Mouse (Mus musculus) limb, embryonic 14.5 days (tissue): ENCODE results near the gene Rhof. TPM values are rescaled to one million over a fixed set of nuclear protein-coding genes. Genes with fewer than 3 reads are reported as not detected.

Experiments
- ATAC-seq: fragments of 200-750 bp; cut with Nextera tagmentation; 2 replicates; pipeline ENCODE4 v1.8.0; 2017; ENCODE audit warnings: low read depth, moderate number of reproducible peaks, moderate TSS enrichment; ENCODE audit not compliant: low FRiP score
- DNase-seq: peaks from one replicate; pipeline ENCODE4 v3.0.0-alpha.2; 2015; ENCODE audit warnings: low spot score
- H3K27ac ChIP-seq: fragments of 300-500 bp; sonication (generic); replicated peaks from 2 replicates; pipeline ENCODE4 v1.5.1; 2014; ENCODE audit warnings: low read depth, mild to moderate bottlenecking, low read length, moderate library complexity, mixed read lengths
- H3K27me3 ChIP-seq: fragments of 300-500 bp; sonication (generic); 2 replicates; pipeline ENCODE4 v1.6.1; 2014; ENCODE audit warnings: low read length, mixed read lengths; ENCODE audit not compliant: control insufficient read depth, insufficient read depth
- H3K36me3 ChIP-seq: fragments of 300-500 bp; sonication (generic); 2 replicates; pipeline ENCODE4 v1.6.1; 2014; ENCODE audit warnings: mild to moderate bottlenecking, low read length, moderate library complexity, mixed read lengths; ENCODE audit not compliant: control insufficient read depth, insufficient read depth
- H3K4me1 ChIP-seq: fragments of 300-500 bp; sonication (generic); 2 replicates; pipeline ENCODE4 v1.6.1; 2014; ENCODE audit warnings: antibody characterized with exemption, low read length, mixed read lengths; ENCODE audit not compliant: control insufficient read depth, insufficient read depth
- H3K4me2 ChIP-seq: fragments of 300-500 bp; sonication (generic); replicated peaks from 2 replicates; pipeline ENCODE4 v1.6.1; 2014; ENCODE audit warnings: low read depth, mild to moderate bottlenecking, low read length, moderate library complexity; ENCODE audit not compliant: severe bottlenecking
- H3K4me3 ChIP-seq: fragments of 300-500 bp; sonication (generic); replicated peaks from 2 replicates; pipeline ENCODE4 v1.5.1; 2014; ENCODE audit warnings: low read length
- H3K9ac ChIP-seq: fragments of 300-500 bp; sonication (generic); 2 replicates; pipeline ENCODE4 v1.6.1; 2014; ENCODE audit warnings: mild to moderate bottlenecking, low read depth, low read length, moderate library complexity; ENCODE audit not compliant: severe bottlenecking
- H3K9me3 ChIP-seq: fragments of 300-500 bp; sonication (generic); 2 replicates; pipeline ENCODE4 v1.6.1; 2016; ENCODE audit warnings: low read length; ENCODE audit not compliant: control insufficient read depth
- POLR2A ChIP-seq: fragments of 200-500 bp; IDR thresholded peaks from 2 replicates; pipeline ENCODE4 v1.8.0; 2012; ENCODE audit warnings: inconsistent platforms, mild to moderate bottlenecking, moderate library complexity, borderline replicate concordance; ENCODE audit not compliant: insufficient read depth, insufficient read length; ENCODE audit errors: extremely low read depth
- WGBS: fragments of 180-500 bp; shearing (Covaris S2); extraction: QIAGEN DNeasy Blood & Tissue Kit; methylation state at CpG from one replicate; pipeline ENCODE4 v1.1.7; 2014; 5-methylcytosine and 5-hydroxymethylcytosine counted together
- polyA plus RNA-seq, 2 experiments: library from polyadenylated mRNA; depleted of rRNA in 1 of 2; stranded (reverse) in 1 of 2; unstranded in 1 of 2; fragments of >200 nt; fragmentation: Nextera tagmentation in 1 of 2; extraction: Ambion mirVana in 1 of 2; gene quantifications; 2 replicates each; pipeline versions ENCODE4 v1.2.1 to v1.2.3; 2012 to 2014

Gene Rhof
- polyA plus RNA-seq, 2 experiments = 3.9 to 5.8 TPM

GRCm38 (mm10) chr5:123086501-123086900 lies 46.0 kb downstream of the Rhof start:
- no peak for ATAC-seq
- no peak overlapping the region for H3K27ac ChIP-seq
- no peak overlapping the region for H3K4me2 ChIP-seq
- H3K9ac ChIP-seq = no peak overlapping the region
- TF ChIP-seq POLR2A = no peak
- WGBS = 72% methylated on average over 2 of the region's 2 CpGs
- no peaks in the 10 kb centered on the region for H3K36me3 ChIP-seq
- no peak for DNase-seq
- no peaks in the 10 kb centered on the region for H3K9me3 ChIP-seq
- no peaks in the 10 kb centered on the region for H3K27me3 ChIP-seq
- no peak overlapping the region for H3K4me3 ChIP-seq
- H3K4me1 ChIP-seq = no peaks in the 10 kb centered on the region

GRCm38 (mm10) chr5:123083340-123084050 lies 49.0 kb downstream of the Rhof start:
- no peak for TF ChIP-seq POLR2A
- Histone ChIP-seq H3K4me2 (no peak overlapping the region), H3K4me3 (no peak overlapping the region), H3K9ac (no peak overlapping the region), H3K36me3 (no peaks in the 10 kb centered on the region), H3K27me3 (no peaks in the 10 kb centered on the region), H3K4me1 (peaks cover 3% of the 10 kb centered on the region; the same call in 1 of the 2 replicates), H3K27ac (no peak overlapping the region), H3K9me3 (no peaks in the 10 kb centered on the region)
- DNase-seq (no peak), ATAC-seq (no peak)
- WGBS = 68% methylated on average over 13 of the region's 13 CpGs

- TF ChIP-seq POLR2A = no peak
- ATAC-seq (no peak), DNase-seq (no peak)
- 94% methylated on average over 12 of the region's 13 CpGs for WGBS
- Histone ChIP-seq H3K9ac (no peak overlapping the region), H3K27ac (no peak overlapping the region), H3K4me1 (peaks cover 20% of the 10 kb centered on the region), H3K27me3 (no peaks in the 10 kb centered on the region), H3K36me3 (no peaks in the 10 kb centered on the region), H3K4me2 (no peak overlapping the region), H3K9me3 (no peaks in the 10 kb centered on the region), H3K4me3 (no peak overlapping the region)
Observed at GRCm38 (mm10) chr5:123080510-123080909, 52.0 kb downstream of the Rhof start.

- H3K27me3 ChIP-seq = no peaks in the 10 kb centered on the region
- DNase-seq = no peak
- WGBS = 27% methylated on average over 8 of the region's 8 CpGs
- peaks cover 24% of the 10 kb centered on the region for H3K4me1 ChIP-seq
- ATAC-seq = no peak
- no peak overlapping the region for H3K4me3 ChIP-seq
- no peak for TF ChIP-seq POLR2A
- no peak overlapping the region for H3K4me2 ChIP-seq
- H3K27ac ChIP-seq = no peak overlapping the region
- no peaks in the 10 kb centered on the region for H3K36me3 ChIP-seq
- H3K9me3 ChIP-seq = no peaks in the 10 kb centered on the region
- H3K9ac ChIP-seq = no peak overlapping the region
Observed at GRCm38 (mm10) chr5:123080041-123080440, 52.5 kb downstream of the Rhof start.

- WGBS = 72% methylated on average over 1 of the region's 1 CpGs
- Histone ChIP-seq H3K9me3 (no peaks in the 10 kb centered on the region), H3K27me3 (no peaks in the 10 kb centered on the region), H3K27ac (no peak overlapping the region), H3K4me3 (no peak overlapping the region), H3K9ac (no peak overlapping the region), H3K36me3 (no peaks in the 10 kb centered on the region), H3K4me1 (peaks cover 24% of the 10 kb centered on the region), H3K4me2 (no peak overlapping the region)
- ATAC-seq (no peak), DNase-seq (no peak)
- TF ChIP-seq POLR2A = no peak
Observed at GRCm38 (mm10) chr5:123079568-123079967, 52.9 kb downstream of the Rhof start.
